Mouse (Mus musculus) adrenal gland, adult 18-20 months (tissue): Measurements from ENCODE around the gene Magi2. TPM values are rescaled to one million over a fixed set of nuclear protein-coding genes. Genes with fewer than 3 reads are reported as not detected.

Source experiments
- DNase-seq, 2 experiments: peaks; one replicate each; pipeline ENCODE4 v3.0.0; 2021 to 2022; ENCODE audit warnings: low spot score in 2 of 2
- total RNA-seq, 2 experiments: library from RNA; stranded (reverse); gene quantifications; 1 replicate in 1 of 2; 2 replicates in 1 of 2; pipeline ENCODE4 v1.2.3; 2021

The Magi2 gene
- total RNA-seq, 2 experiments from 2014 or later: 7.2 to 11.8 TPM

DNA sequence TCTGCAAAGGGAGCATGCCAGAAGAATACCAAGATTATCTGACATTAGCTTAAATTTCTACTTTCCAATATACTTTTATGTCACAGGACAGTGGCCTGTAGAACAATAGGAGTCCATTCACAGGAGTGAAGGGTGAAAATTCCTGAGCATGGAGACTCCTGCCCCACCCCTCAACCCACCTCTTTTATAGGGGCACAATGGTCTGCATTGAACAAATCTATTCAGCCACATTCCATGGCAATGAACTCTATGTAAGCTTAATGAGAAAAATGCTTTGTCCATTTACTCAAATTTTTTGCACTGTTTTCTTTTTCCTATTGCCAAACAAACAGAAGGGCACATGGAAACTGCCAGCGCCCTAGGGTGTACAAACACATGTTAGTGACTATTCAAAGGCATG is 838.2 kb downstream of the Magi2 start:
- DNase-seq: no peak

DNA sequence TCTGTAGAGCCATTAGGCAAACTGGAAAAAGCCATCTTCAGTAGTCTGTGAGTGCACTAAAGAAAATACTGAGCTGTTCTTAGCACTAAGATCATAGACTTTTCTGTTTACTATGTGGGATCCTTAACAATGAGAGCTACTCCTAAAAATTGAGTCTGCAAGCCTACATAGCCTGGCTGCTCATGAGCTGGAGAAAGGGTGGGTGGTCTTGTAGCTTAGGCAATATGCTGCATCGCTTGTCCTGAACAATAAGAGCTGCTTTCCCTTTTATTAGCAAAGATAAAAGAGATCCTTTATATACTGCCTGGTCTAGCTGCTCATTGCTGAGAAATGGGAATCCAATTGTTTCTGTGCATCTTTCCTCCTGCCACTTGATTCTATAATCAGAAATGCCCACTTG is 841.7 kb downstream of the Magi2 start:
- no peak for DNase-seq

DNA sequence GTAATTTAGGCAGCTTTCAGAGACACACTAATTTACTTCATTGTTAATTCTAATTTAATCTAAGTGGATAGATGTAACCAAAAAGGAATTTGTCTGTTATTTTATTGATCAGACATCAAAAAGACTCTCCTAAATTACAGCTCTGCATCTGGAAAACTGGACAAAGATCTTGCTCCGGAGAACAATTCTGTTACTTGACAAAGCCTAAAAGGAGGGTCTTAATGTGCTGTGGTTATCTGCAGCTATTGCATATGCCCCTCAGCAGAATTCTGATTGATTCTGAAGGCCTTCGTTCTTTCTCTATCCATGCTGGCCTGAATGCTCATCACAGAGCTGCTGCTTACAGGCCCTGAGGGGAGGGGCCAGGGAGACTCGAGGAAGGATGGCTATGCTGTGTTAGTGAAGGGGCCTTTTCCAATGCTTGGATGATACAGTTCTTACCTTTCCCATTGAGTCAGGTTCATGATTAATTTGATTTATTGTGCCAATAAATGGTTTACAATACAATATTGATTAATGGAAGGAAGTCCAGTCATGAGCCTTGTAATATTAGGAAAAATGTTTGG is 842.2 kb downstream of the Magi2 start:
- DNase-seq: no peak

DNA sequence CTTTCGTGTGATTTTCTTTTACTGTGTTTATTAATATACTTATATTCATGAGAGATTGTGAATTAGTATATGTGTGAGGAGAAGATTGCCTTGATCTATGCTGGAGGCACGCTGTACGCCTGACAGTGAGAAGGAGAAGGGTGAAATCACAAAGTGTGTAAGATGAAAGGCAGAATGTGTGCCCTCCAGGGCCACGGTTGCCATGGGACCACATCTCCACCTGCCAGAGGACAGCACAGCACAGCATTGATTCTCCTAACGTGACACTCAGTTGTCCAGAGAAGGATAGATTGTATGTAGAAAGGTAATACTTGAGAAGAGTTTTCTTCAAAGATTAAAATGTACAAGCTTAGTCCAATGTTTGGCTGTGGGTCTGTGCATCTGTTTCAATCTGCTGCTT is 847.3 kb downstream of the Magi2 start:
- DNase-seq: no peak

DNA sequence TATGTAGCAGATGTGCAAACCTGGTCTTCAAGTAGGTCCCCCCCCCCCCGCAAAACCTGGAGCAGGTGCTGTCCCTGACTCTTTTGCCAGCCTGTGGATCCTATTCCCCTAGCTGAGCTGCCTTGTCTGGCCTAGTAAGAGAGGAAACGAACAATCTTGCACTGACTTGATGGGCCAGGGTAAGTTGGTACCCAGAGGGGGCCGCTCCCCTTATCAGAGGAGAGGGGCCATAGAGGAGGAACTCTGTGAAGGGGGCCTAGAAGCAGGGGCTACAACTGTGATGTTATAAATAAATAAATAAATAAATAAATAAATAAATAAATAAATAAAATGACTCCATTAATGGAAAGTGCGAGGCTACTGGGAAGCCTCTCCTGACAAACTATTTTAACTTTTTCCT is 848.0 kb downstream of the Magi2 start:
- DNase-seq: no peak

DNA sequence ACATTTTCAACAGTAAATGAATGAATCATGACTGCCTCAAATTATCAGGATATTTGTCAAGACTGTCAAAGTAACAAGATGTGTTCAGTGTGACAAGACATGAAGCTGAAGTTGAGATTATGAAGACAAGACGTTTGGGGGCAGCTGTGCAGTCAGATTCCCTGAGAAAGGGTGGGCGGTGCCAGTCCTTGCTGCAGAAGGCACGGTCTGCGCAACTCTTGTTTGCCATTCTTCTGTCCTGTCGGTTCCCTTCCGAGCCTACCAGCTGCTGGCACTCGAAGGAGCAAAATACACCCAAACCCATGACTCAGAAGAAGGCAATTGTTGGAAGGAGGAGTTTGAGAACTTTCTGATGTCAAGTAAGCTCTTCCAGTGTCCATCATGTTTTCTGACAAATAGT is 852.1 kb downstream of the Magi2 start:
- DNase-seq: no peak

DNA sequence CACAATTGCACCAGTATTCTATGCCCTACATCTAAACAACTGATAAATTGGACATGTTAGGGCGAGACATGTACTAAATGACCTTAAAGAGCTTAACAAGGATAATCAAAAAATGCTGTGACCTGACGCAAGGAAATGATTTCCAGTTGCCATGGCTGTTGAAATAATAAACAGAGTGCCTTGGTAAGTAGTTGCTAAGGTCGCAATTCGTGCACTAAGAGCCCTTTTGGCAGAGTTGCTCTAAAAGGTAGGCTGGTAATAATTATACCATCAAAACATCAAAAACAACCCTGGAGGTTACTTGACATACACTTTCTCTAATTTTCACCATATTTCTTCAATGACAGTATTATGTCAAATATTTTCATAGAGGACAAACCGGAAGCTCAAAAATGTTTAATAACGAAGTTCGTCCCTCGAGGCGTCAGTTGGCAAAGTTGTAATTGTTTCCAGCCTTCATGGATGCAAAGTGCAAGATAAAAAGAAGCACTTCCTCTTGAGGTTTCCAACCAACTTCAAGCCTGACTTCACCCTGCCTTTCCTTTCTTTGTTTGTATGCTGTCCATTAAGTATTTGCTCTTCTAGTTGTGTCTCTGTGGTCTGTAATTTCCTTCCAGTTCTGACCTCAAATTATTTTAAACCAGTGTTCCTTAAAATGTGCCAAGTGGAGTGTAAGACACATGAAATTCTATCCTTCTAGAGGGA is 853.9 kb downstream of the Magi2 start:
- no peak for DNase-seq

DNA sequence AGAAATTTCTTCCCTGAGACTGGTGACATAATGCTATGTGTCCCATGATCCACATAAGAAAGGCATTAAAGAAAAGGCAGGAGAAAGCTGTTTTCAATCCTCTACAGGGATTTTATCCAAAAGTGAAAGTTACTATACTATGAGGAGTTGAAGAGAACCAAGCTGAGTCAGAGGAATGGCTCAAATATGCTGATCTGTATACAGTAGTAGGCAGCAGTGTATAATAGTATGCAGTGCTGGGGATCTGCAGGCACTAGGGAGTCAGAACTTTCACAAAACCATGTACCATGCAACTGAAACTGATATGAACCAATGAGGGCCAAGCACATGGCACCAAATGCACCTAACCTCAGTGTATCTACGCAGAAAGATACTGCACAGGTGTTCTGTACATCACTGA is 855.5 kb downstream of the Magi2 start:
- no peak for DNase-seq

DNA sequence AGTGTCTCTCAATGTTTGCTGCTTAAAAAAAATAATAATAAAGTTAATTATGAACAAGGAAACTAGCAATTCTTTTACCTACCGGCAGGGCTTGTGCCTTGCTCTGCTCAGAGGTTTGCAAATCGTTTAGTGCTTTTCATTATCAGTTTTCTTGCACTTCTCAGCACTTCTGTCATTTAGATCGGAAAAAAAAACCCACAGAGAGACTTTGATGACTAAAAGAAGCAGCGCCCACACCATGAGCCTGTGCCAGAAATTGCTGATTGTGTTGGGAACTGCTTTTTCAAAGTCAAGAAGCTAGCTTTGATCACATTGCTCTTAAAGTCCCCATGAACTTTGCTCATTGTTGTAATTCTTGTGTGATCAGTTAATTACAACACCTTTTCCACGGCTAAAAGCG is 860.2 kb downstream of the Magi2 start:
- no peak for DNase-seq

DNA sequence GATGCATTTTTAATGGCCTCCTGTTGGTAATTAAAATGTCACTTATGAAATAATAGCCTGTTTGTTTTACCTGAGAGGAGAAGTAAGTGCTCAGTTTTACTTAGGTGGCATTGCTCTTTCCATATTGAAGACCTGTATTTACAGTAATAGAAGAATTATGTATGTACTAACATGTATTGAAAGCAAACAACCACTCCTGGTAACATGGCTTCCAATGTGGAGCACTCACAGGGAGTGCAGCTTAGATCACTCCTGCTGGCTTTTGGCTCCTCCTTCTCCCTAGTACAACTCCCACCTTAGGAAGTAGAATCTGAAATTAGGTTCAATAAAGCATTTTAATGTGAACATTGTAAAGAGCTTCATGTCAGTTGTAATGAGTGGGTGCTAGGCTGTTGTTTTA is 877.0 kb downstream of the Magi2 start:
- DNase-seq: no peak

DNA sequence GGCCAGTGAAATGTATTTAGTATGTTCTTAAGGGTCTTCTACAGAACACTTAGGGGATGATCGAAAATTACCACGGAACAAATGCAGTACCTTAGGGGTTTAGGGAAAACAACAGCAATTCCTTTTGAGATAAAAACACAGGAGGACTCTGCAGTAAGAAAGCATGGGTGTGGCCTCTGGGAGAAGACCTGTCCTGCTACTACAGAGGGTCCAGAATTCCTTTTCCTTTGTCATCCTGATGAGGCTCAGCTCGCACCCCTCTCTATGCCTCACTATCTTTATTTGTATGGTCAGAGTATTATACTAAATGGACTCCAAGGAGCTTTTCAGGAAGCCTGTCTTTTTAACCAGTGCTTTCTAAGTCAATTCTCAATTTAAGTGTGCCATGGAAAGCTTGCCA is 877.7 kb downstream of the Magi2 start:
- no peak for DNase-seq

DNA sequence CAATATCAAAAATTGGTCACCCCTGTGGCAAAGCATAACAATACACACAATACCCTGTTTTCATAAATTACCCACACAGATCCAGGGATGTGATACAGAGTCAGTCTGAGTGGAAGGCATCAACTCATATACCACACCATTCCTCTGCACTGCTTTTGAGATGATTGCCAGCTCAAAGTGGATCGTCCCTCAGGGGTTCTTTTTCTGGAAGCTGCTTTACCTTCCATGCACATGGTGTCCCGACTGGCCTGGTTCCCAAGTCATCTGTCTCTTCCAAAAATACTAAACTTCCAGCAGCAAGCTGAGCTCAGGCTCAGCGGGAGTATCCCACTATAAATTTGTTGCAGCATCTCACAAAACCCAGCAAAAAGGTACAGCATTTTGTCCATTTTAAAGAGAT is 882.7 kb downstream of the Magi2 start:
- DNase-seq: no peak

DNA sequence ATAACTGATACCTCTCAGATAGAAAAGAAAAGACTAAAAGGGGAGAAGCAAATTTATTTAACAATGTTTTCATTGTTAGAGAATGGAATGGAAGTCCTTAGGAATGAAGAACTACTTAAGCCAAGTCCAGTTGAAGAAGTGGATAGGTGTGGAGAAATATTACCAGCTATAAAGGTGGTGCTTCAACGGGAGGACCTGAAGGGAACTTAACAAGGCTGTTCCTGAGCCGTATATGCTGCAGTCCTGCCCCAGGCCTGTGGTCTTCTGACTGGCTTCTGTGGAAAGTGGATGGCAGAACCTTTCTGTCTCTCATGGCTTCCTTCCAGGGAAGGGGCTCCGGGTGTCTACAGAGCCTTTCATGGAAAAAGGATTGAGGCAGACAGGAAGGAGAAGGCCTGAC is 890.3 kb downstream of the Magi2 start:
- no peak for DNase-seq

DNA sequence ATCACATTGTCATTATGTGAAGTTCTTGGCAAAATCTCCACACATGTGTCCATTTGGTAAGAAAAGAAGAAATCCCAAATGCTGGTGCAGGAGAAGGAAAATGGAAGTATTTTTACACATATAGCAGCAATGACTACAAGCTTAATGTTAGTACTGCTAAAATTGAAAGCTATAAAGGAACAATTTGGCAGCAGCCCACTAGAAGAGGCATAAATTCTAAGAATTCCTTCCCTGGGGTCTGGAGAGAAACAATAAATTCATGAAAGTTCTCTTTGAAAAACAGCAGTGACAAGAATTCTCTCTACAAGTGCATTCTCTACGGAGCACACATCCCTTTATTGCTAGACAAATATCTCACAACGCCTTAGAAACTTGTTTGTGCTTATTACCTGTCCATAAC is 913.4 kb downstream of the Magi2 start:
- DNase-seq: no peak

DNA sequence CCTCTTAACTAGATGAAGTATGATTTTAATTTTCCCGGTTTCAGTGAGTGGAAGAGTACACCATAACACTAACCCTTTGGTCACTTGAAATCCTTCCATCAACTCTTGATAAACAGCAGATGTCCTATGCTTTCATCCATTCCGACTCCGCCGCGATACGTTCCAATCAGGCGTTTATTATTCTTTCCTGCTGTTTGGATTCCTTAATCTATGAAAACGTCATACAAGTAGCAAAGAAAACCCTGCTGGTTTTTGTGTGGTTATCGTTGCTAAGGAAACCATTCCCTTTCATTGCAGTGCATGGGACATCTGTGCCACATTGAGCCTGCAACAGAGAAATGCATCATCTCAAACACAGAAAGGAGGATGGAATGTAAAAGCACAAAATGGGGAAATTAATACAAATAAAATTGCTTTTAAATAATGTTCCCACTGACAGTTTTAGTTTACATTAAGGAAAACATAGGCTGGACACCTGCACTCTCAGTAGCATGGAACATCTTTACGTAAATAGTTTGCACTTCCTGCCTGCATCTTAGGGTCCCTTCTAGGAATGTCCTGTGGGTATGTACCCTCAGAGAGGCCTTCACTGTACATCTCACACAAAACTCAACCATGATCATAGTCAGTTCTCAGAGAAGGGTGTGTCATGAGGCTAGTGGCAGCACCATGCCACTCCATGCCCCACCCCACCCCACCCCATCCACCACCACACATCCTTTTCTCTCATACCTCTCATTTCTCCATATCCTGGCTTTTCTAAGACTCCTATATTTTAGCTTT is 914.0 kb downstream of the Magi2 start:
- no peak for DNase-seq

DNA sequence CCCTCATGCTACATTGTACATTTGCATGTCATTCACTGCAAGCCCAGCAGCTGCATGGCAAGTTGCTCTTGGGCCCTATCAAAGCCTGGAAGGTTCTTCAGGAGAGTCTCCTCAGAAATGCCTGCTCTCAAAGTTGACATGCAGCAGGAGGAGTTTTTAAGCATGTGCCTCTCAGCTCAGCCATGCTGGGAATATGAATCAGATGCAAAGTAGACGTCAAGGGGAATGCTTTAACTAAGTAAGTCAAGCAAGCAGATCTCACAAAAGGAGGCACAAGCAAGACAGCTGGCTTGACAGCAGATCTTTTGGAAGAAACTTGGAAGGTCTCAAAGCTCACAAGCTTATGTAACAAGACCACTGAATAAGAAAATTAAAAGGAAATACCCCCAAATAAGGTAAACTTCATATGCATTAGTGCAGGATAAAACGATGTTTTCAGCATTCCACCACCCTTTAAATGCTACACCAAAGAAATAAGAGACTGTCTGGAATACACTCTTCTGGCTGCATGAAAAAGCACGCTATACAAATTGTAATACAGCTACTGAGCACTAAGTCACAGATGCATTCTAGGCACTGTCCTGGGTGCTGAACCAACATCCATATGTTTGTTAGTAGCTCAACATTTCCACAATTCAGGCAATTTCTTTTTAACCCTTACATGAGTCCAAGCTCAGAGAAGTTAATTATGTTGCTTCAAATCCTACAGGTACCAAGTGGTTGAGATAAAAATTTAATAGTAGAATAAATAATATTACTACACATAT is 926.7 kb downstream of the Magi2 start:
- no peak for DNase-seq

DNA sequence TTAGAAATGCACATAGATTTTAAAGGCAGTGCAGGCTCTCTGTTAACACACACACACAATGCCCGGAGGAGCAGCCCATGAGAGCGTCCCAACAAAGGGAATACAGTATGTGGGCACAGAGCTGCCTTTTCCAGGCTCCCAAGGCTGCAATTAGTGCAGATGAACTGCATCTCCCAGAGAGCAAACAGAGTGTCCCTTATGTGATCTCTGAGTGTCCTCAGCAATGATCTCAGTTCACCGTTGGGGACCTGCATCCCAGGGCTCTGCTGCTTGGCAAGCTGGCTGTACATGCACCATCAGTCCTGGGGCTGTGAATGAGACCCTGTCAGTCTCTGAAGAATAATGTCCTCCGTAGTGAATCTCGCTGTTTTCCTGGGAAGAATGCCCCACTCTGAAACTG is 969.9 kb downstream of the Magi2 start:
- DNase-seq: no peak

DNA sequence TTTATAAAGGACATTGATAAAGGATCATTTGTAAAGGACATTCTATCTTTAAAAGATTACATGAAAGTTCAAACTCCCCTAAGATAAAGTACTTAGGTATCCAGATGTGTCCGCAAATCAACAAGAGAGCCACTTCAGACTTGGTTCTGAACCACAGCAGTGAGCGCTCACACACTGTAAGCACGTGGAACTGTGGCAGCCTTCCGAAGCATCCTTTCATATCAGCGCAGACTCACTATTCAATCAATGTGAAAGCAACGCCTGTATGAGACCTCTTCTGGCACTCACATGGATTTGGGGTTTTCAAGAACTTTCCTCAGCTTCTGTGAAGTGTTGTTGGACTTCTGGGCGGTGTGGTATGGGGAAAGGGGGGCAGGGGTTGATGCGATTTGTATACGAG is 970.6 kb downstream of the Magi2 start:
- DNase-seq: no peak

DNA sequence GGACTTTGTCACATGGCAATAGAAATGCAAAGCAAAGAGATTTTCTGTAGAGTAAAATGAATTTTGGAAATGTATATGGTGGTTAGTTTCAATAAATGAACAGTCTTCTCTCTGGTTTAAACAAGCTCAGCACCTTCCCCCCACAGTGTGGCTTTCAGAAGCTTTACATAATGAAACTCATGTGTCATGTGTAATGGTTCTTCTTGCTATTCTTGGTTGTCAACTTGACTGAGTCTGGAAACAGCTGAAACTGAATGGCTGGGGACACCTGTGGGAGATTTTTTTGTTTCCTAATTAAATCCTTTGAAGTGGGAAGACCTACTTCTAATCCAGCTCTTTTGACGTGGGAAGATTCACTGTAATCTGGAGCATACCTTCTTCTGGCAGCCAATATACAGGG is 974.5 kb downstream of the Magi2 start:
- no peak for DNase-seq

DNA sequence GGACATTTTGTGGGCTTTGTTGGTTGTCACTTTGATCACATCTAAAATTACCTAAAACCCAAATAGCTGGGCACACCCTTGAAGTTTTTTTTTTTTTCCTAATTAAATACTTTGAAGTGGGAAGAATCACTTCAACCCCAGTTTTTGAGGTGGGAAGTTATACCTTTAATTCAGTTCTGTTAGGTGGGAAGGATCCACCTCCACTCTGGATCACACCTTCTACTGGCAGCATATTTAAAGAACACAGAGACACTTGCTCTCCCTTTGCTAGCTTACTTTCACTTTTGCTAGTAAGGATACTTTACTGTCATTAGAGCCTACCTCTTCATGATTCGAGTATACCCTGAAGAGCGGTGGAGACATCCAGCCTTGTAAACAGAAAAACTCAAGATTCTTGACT is 981.3 kb downstream of the Magi2 start:
- no peak for DNase-seq

DNA sequence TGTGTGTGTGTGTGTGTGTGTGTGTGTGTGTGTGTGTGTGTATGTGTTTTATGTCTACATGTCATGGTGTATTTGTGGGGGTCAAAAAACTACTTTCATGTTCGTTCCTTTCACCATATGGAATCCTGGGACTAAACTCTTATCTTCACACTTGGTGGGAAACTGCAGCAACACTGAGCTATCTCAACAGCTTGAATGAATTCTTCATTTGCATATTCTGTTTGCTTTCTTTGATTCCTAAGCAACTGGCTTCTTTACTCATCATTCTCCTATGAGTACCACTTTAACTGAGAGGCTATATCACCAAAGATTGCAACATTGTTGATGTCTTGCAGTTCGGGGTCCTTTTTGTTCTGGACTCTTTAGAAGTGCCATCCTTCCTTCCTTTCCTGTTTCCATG is 986.5 kb downstream of the Magi2 start:
- no peak for DNase-seq
